Mouse (Mus musculus) Patski (cell line): Measurements from ENCODE around the gene Gm20837. TPM values are rescaled to one million over a fixed set of nuclear protein-coding genes. Genes with fewer than 3 reads are reported as not detected.
"Not testable (repeated sequence)": the region's sequence is repeated elsewhere in the genome, so short reads cannot be mapped to it uniquely, and the experiment has no call there.

Source experiments
- ATAC-seq: fragments of 100-300 bp; one replicate; pipeline ENCODE4 v1.8.0; 2021
- CTCF ChIA-PET: fragments of 350-600 bp; sonication (Branson Sonifier 250); formaldehyde crosslinking; loops from one replicate; lab custom pipeline; 2022; ENCODE audit warnings: inconsistent platforms; lab: Charles Lee
- POLR2A ChIA-PET: fragments of 350-600 bp; sonication (Branson Sonifier 250); formaldehyde crosslinking; loops from one replicate; lab custom pipeline; 2022; ENCODE audit warnings: antibody characterized with exemption, inconsistent platforms; lab: Charles Lee
- DNase-seq: peaks from one replicate; pipeline ENCODE4 v3.0.0-alpha.2; 2011; ENCODE audit warnings: low read depth, low spot score
- H3K27me3 ChIP-seq: fragments of 371-371 bp; one replicate; pipeline ENCODE4 v1.5.1; 2021
- in situ Hi-C: fragments of 300-500 bp; cut with MboI; formaldehyde crosslinking; loops from 3 replicates; pipeline ENCODE4 v1.11.1; 2018; ENCODE audit warnings: low pct_unique_long_range_greater_than_20kb, mixed read lengths
- polyA plus RNA-seq: library from polyadenylated mRNA; unstranded; gene quantifications from one replicate; pipeline ENCODE4 v1.2.3, GENCODE M21; 2021

The Gm20837 gene
- polyA plus RNA-seq = not detected

DNA sequence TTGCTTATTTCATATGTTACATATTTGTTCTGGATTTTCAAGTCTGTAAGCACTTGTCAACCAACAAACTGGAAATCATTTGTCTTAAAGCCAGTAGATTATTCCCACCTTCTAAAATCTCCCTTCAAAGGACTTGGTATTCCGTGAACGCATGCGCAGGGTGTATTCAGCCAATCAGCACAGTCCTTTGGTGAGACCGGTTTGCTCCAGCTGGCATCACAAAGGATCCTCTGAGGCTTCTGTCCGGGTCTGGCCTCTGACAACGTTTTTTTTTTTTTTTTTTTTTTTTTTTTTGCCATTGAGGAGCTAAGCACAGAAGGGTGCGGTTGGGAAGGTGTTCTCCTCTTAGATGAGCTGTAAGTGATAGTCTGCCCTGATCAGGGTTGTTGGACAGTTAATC, at the start of gene Gm20837:
Gene Gm20837, plus strand, starts transcription at position 301 of the 400 bp plus-strand sequence.
- ATAC-seq, POLR2A ChIA-PET, CTCF ChIA-PET, in situ Hi-C loops, H3K27me3 ChIP-seq, DNase-seq: not testable (repeated sequence)
